Mouse (Mus musculus): ENCODE data around the gene Atp2b2. TPM values are rescaled to one million over a fixed set of nuclear protein-coding genes. Genes with fewer than 3 reads are reported as not detected.

Gene Atp2b2
- total RNA-seq, 1 experiment from 2014 or later = not detected

- no peak for ATAC-seq (replicated peaks; ENCODE audit: insufficient number of reproducible peaks, low FRiP score, low TSS enrichment, poor library complexity, severe bottlenecking)
These were observed 169.8 kb downstream of the Atp2b2 start for GRCm38 (mm10) chr6:113872654-113873053.

GRCm38 (mm10) chr6:113870775-113871174 lies 171.6 kb downstream of the Atp2b2 start:
- no peak for ATAC-seq (replicated peaks; ENCODE audit: insufficient number of reproducible peaks, low FRiP score, low TSS enrichment, poor library complexity, severe bottlenecking)

- ATAC-seq (replicated peaks; ENCODE audit: insufficient number of reproducible peaks, low FRiP score, low TSS enrichment, poor library complexity, severe bottlenecking) = no peak
These were observed 173.9 kb downstream of the Atp2b2 start for GRCm38 (mm10) chr6:113868552-113868951.

- ATAC-seq (replicated peaks; ENCODE audit: insufficient number of reproducible peaks, low FRiP score, low TSS enrichment, poor library complexity, severe bottlenecking) = no peak
These were observed 176.7 kb downstream of the Atp2b2 start for GRCm38 (mm10) chr6:113865699-113866098.

- no peak for ATAC-seq (replicated peaks; ENCODE audit: insufficient number of reproducible peaks, low FRiP score, low TSS enrichment, poor library complexity, severe bottlenecking)
These were observed 177.6 kb downstream of the Atp2b2 start for GRCm38 (mm10) chr6:113864812-113865211.

GRCm38 (mm10) chr6:113862955-113863354 lies 179.5 kb downstream of the Atp2b2 start:
- ATAC-seq (replicated peaks; ENCODE audit: insufficient number of reproducible peaks, low FRiP score, low TSS enrichment, poor library complexity, severe bottlenecking) = no peak

GRCm38 (mm10) chr6:113861938-113862337 lies 180.5 kb downstream of the Atp2b2 start:
- ATAC-seq (replicated peaks; ENCODE audit: insufficient number of reproducible peaks, low FRiP score, low TSS enrichment, poor library complexity, severe bottlenecking) = no peak

- ATAC-seq (replicated peaks; ENCODE audit: insufficient number of reproducible peaks, low FRiP score, low TSS enrichment, poor library complexity, severe bottlenecking) = no peak
These were observed 181.0 kb downstream of the Atp2b2 start for GRCm38 (mm10) chr6:113861375-113861770.

- ATAC-seq (replicated peaks; ENCODE audit: insufficient number of reproducible peaks, low FRiP score, low TSS enrichment, poor library complexity, severe bottlenecking) = no peak
These were observed 181.6 kb downstream of the Atp2b2 start for GRCm38 (mm10) chr6:113860735-113861374.

GRCm38 (mm10) chr6:113860023-113860734 lies 182.2 kb downstream of the Atp2b2 start:
- no peak for ATAC-seq (replicated peaks; ENCODE audit: insufficient number of reproducible peaks, low FRiP score, low TSS enrichment, poor library complexity, severe bottlenecking)

- no peak for ATAC-seq (replicated peaks; ENCODE audit: insufficient number of reproducible peaks, low FRiP score, low TSS enrichment, poor library complexity, severe bottlenecking)
These were observed 184.1 kb downstream of the Atp2b2 start for GRCm38 (mm10) chr6:113858317-113858716.

- ATAC-seq (replicated peaks; ENCODE audit: insufficient number of reproducible peaks, low FRiP score, low TSS enrichment, poor library complexity, severe bottlenecking) = no peak
These were observed 185.0 kb downstream of the Atp2b2 start for GRCm38 (mm10) chr6:113857310-113857873.

GRCm38 (mm10) chr6:113856790-113857189 lies 185.6 kb downstream of the Atp2b2 start:
- no peak for ATAC-seq (replicated peaks; ENCODE audit: insufficient number of reproducible peaks, low FRiP score, low TSS enrichment, poor library complexity, severe bottlenecking)

- no peak for ATAC-seq (replicated peaks; ENCODE audit: insufficient number of reproducible peaks, low FRiP score, low TSS enrichment, poor library complexity, severe bottlenecking)
These were observed 186.2 kb downstream of the Atp2b2 start for GRCm38 (mm10) chr6:113856095-113856646.

GRCm38 (mm10) chr6:113855581-113855980 lies 186.8 kb downstream of the Atp2b2 start:
- ATAC-seq (replicated peaks; ENCODE audit: insufficient number of reproducible peaks, low FRiP score, low TSS enrichment, poor library complexity, severe bottlenecking) = no peak

GRCm38 (mm10) chr6:113852318-113852717 lies 190.1 kb downstream of the Atp2b2 start:
- no peak for ATAC-seq (replicated peaks; ENCODE audit: insufficient number of reproducible peaks, low FRiP score, low TSS enrichment, poor library complexity, severe bottlenecking)

GRCm38 (mm10) chr6:113849819-113850218 lies 192.6 kb downstream of the Atp2b2 start:
- ATAC-seq (replicated peaks; ENCODE audit: insufficient number of reproducible peaks, low FRiP score, low TSS enrichment, poor library complexity, severe bottlenecking) = no peak

GRCm38 (mm10) chr6:113848655-113849054 lies 193.8 kb downstream of the Atp2b2 start:
- no peak for ATAC-seq (replicated peaks; ENCODE audit: insufficient number of reproducible peaks, low FRiP score, low TSS enrichment, poor library complexity, severe bottlenecking)

- ATAC-seq (replicated peaks; ENCODE audit: insufficient number of reproducible peaks, low FRiP score, low TSS enrichment, poor library complexity, severe bottlenecking) = no peak
These were observed 195.3 kb downstream of the Atp2b2 start for GRCm38 (mm10) chr6:113847092-113847491.

- ATAC-seq (replicated peaks; ENCODE audit: insufficient number of reproducible peaks, low FRiP score, low TSS enrichment, poor library complexity, severe bottlenecking) = no peak
These were observed 199.2 kb downstream of the Atp2b2 start for GRCm38 (mm10) chr6:113843248-113843647.

Data from monocyte, adult 5-6 weeks (primary cell).